Mouse (Mus musculus) heart, postnatal 0 days (tissue): ENCODE measurements at regions not wholly inside any gene's neighbourhood (a gene's known extent, or its start where the extent isn't known, plus 50 kb on each side); places are given as distances from the start of the nearest gene placed in this dataset.

Experiments
- ATAC-seq: fragments of 200-750 bp; cut with Nextera tagmentation; 2 replicates; pipeline ENCODE4 v1.8.0; 2017; ENCODE audit warnings: low read depth, moderate number of reproducible peaks, moderate library complexity; ENCODE audit not compliant: insufficient read depth
- DNase-seq: peaks from one replicate; pipeline ENCODE4 v3.0.0-alpha.2; 2016; ENCODE audit warnings: low spot score
- H3K27ac ChIP-seq: fragments of 300-500 bp; sonication (generic); 2 replicates; pipeline ENCODE4 v1.5.1; 2014; ENCODE audit warnings: low read depth, mild to moderate bottlenecking
- H3K27me3 ChIP-seq: fragments of 300-500 bp; sonication (generic); 2 replicates; pipeline ENCODE4 v1.6.1; 2014; ENCODE audit warnings: low read length, mixed read lengths; ENCODE audit not compliant: control insufficient read depth, insufficient read depth
- H3K36me3 ChIP-seq: fragments of 300-500 bp; sonication (generic); replicated peaks from 2 replicates; pipeline ENCODE4 v1.6.1; 2014; ENCODE audit warnings: low read length, mixed read lengths; ENCODE audit not compliant: control insufficient read depth, insufficient read depth
- H3K4me1 ChIP-seq: fragments of 300-500 bp; sonication (generic); 2 replicates; pipeline ENCODE4 v1.6.1; 2014; ENCODE audit warnings: antibody characterized with exemption; ENCODE audit not compliant: control insufficient read depth, insufficient read depth
- H3K4me2 ChIP-seq: fragments of 300-500 bp; sonication (generic); 2 replicates; pipeline ENCODE4 v1.6.1; 2014; ENCODE audit warnings: low read depth, mild to moderate bottlenecking, low read length, moderate library complexity
- H3K4me3 ChIP-seq: fragments of 300-500 bp; sonication (generic); 2 replicates; pipeline ENCODE4 v1.5.1; 2014; ENCODE audit warnings: low read depth, low read length
- H3K9ac ChIP-seq: fragments of 300-500 bp; sonication (generic); replicated peaks from 2 replicates; pipeline ENCODE4 v1.6.1; 2014; ENCODE audit warnings: low read depth, low read length, mixed read lengths
- H3K9me3 ChIP-seq: fragments of 300-500 bp; sonication (generic); replicated peaks from 2 replicates; pipeline ENCODE4 v1.6.1; 2016; ENCODE audit warnings: low read length; ENCODE audit not compliant: control insufficient read depth
- CTCF ChIP-seq: IDR thresholded peaks from 2 replicates; pipeline ENCODE4 v1.5.1; 2016; ENCODE audit warnings: antibody characterized with exemption, control low read depth, low read depth
- EP300 ChIP-seq: IDR thresholded peaks from 2 replicates; pipeline ENCODE4 v1.6.1; 2016; ENCODE audit warnings: antibody characterized with exemption, low read depth
- WGBS: fragments of 180-500 bp; shearing (Covaris S2); extraction: QIAGEN DNeasy Blood & Tissue Kit; methylation state at CpG from one replicate; pipeline ENCODE4 v1.1.7; 2014; 5-methylcytosine and 5-hydroxymethylcytosine counted together

DNA sequence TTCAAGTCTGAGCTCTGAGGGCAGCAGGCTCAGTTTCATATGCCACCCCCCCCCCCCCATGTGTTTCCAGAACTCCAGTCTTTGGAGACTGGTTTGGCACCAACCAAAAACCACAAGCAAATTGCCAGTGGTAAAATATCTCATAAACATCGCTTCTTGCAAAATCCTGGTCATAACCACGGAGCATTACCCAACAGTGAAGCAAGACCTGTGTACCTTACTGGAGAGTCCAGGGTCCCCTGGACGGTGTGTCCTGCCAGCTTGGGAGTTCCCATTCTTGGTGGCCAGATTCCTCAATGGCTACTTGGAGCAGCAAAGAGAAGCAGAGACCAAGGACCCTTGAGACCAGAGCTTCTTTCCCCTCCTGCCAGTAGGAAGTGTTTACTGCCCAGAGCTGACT, 198.7 kb upstream of the Rtl1 start:
- no peak overlapping the region for H3K4me2 ChIP-seq
- no peaks in the 10 kb centered on the region for H3K9me3 ChIP-seq
- no peak overlapping the region for H3K27ac ChIP-seq
- no peak overlapping the region for H3K4me3 ChIP-seq
- WGBS = 66% methylated on average over 3 of the region's 3 CpGs
- TF ChIP-seq CTCF = no peak
- no peak for TF ChIP-seq EP300
- H3K27me3 ChIP-seq = no peaks in the 10 kb centered on the region
- no peaks in the 10 kb centered on the region for H3K4me1 ChIP-seq
- H3K36me3 ChIP-seq = no peaks in the 10 kb centered on the region
- no peak for DNase-seq
- no peak overlapping the region for H3K9ac ChIP-seq
- ATAC-seq = no peak

DNA sequence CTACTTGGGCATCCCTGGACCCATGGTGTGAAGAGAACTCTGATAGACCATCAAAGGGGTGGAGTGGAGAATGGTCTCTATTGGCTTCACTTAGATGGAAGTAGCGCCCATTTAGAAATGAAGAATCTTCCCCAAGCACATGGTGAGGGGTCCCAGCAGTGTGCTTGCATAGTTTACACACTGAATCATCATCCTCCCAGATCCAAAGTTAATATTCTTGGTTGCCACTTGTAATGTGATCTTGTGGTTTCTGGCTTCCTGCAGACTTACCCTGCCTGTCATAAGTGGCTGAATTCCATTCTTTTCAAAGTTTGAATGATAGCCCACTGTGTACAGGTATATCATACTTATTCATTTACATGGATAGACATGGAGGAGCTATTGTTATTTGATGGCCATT, 199.3 kb upstream of the Rtl1 start:
- Histone ChIP-seq H3K9me3 (no peaks in the 10 kb centered on the region), H3K27ac (no peak overlapping the region), H3K36me3 (no peaks in the 10 kb centered on the region), H3K9ac (no peak overlapping the region), H3K4me1 (no peaks in the 10 kb centered on the region), H3K4me2 (no peak overlapping the region), H3K27me3 (no peaks in the 10 kb centered on the region), H3K4me3 (no peak overlapping the region)
- DNase-seq (no peak), ATAC-seq (no peak)
- TF ChIP-seq EP300 (no peak), CTCF (no peak)
- 73% methylated on average over 1 of the region's 1 CpGs for whole genome bisulfite sequencing

DNA sequence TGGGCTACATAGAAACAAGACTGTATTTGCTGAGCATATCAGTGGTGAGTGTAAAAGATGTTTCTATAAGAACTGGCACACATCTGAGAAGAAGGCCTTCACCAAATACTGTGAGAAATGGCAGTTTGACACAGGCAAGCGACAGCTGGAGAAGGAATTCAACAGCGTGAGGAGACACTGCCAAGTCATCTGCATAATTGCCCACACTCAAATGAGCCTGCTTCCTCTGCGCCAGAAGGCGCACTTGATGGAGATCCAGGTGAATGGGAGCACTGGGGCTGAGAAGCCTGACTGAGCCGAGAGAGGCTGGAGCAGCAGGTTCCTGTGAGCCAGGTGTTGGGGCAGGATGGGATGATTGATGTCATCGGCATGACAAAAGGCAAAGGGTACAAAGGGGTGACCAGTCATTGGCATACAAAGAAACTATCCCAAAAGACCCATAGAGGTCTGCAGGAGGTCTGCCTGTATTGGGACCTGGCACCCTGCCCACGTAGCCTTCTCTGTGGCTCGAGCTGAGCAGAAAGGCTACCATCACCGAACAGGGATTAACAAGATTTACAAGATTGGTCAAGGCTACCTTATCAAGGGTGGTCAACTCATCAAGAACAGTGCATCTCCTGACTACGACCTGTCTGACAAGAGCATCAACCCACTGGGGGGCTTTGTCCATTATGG, 227.2 kb upstream of the Rtl1 start:
- Histone ChIP-seq H3K9ac (no peak overlapping the region), H3K27me3 (no peaks in the 10 kb centered on the region), H3K36me3 (no peaks in the 10 kb centered on the region), H3K9me3 (no peaks in the 10 kb centered on the region), H3K4me2 (no peak overlapping the region), H3K4me3 (no peak overlapping the region), H3K27ac (no peak overlapping the region), H3K4me1 (no peaks in the 10 kb centered on the region)
- no peak for TF ChIP-seq CTCF
- no peak for TF ChIP-seq EP300
- DNase-seq (no peak), ATAC-seq (no peak)
- WGBS = 84% methylated on average over 10 of the region's 10 CpGs

DNA sequence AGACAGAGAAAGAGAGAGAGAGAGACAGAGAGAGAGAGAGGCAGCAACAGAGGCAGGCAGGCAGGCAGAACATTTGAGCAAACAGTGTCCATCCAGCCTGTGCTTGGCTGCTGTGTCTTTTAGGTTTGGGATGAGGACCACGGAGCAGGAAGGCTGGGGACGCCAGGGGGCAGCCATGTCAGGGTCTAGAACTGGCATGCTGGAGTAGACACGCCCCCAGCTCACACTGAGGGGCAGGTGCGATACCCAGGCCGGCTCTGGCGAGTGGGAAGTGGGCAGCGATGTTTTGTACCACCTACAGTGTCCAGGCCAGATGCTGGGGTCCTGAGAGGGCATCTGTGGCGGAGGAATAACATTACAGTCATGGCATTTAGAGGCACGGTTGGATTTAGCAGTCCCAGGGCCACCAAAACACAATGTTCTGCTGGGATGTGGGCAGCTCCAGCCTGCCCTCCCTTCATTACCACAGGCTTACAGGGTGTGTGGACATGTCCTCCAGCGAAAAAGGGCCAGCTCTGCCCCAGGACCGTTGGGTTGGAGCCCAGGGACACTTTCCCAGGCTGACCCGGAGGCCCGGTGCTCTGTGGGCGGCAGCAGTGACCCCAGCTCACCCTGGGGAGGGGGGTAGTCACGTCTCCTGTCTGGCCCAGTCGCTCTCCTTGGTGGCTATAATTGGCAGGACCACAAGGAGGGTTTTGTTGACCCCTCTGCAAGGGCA, 230.3 kb upstream of the Rtl1 start:
- no peak for DNase-seq

DNA sequence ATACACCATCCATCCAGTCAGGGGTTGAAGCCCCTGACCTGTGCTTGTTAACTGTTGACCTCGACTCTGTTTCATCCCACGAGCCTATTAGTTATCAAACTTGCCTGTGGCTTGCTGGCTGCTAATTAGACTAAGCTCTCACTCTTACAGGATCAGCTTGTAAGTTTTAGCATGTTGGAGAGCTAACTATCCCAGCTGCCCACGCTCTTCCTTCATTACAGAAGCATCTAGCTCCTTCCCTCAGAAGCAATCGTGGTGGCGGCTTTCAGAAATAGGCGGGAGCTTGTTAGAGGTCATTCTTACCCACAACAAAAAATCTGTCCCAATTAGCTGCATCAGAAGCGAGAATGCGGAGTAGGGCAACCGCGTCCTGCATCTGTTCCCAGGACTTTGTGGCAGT, 232.8 kb upstream of the Rtl1 start:
- H3K4me1 ChIP-seq = no peaks in the 10 kb centered on the region
- WGBS = 80% methylated on average over 10 of the region's 10 CpGs
- ATAC-seq = no peak

More for the DNA sequence above, 230.3 kb upstream of the Rtl1 start:
- Histone ChIP-seq H3K27me3 (no peaks in the 10 kb centered on the region), H3K4me3 (no peak overlapping the region), H3K9me3 (no peaks in the 10 kb centered on the region), H3K9ac (no peak overlapping the region), H3K27ac (no peak overlapping the region), H3K36me3 (no peaks in the 10 kb centered on the region), H3K4me2 (no peak overlapping the region), H3K4me1 (no peaks in the 10 kb centered on the region)
- TF ChIP-seq EP300 = no peak
- peak; percentile 53 for TF ChIP-seq CTCF
- WGBS = 45% methylated on average over 16 of the region's 16 CpGs
- ATAC-seq = no peak

More for the DNA sequence above, 232.8 kb upstream of the Rtl1 start:
- TF ChIP-seq EP300 (no peak), CTCF (no peak)
- no peaks in the 10 kb centered on the region for H3K27me3 ChIP-seq
- H3K9ac ChIP-seq = no peak overlapping the region
- no peaks in the 10 kb centered on the region for H3K9me3 ChIP-seq
- no peaks in the 10 kb centered on the region for H3K36me3 ChIP-seq
- no peak overlapping the region for H3K27ac ChIP-seq
- no peak overlapping the region for H3K4me3 ChIP-seq
- H3K4me2 ChIP-seq = no peak overlapping the region
- DNase-seq = no peak
